In genomic region chr12:111377986-111378490, GRCm38 (mm10) we compare ENCODE assay signal across 8 mouse cellular contexts. TPM values are rescaled to one million over a fixed set of nuclear protein-coding genes. Genes with fewer than 3 reads are reported as not detected.
DNase-seq lines count a peak whose midpoint lies in the region; ATAC-seq and TF ChIP-seq lines count a peak whose summit lies in the region.

No protein-coding gene starts in this region.

- H3K9me3 ChIP-seq in ES-Bruce4 (replicated peaks; ENCODE audit: control insufficient read depth, insufficient read depth, low read length, poor library complexity, severe bottlenecking): no peaks in the 10 kb centered on the region
- no peaks in the 10 kb centered on the region for H3K9me3 ChIP-seq in forebrain, embryonic 10.5 days
- no peaks in the 10 kb centered on the region for H3K9me3 ChIP-seq in intestine, postnatal 0 days (ENCODE audit: control insufficient read depth)
- no peaks in the 10 kb centered on the region for H3K9me3 ChIP-seq in lung, embryonic 15.5 days

- DNase-seq in cerebellum, adult 2 months: peak in 1 of 2 experiments; percentile 65
- no peak for DNase-seq in cerebellum, adult 11 months
- peak; percentile 58 for DNase-seq in forebrain, embryonic 10.5 days (ENCODE audit: extremely low spot score, low spot score)
- DNase-seq in retina, embryonic 14.5 days (ENCODE audit: low spot score): peak; percentile 59
- DNase-seq in natural killer cell, adult 2 months (ENCODE audit: low spot score in 2 of 2): no peak

- peak overlapping the region; percentile 70 for H3K4me2 ChIP-seq in intestine, postnatal 0 days (replicated peaks; ENCODE audit: low read depth)
- H3K4me2 ChIP-seq in lung, embryonic 15.5 days: peak overlapping the region; percentile 88

- ATAC-seq in intestine, postnatal 0 days: peak; percentile 54
- peak; percentile 40 for ATAC-seq in lung, embryonic 15.5 days (ENCODE audit: borderline replicate concordance, extremely low read depth, low FRiP score, low TSS enrichment)

- H3K27ac ChIP-seq in cerebellum, adult 2 months (ENCODE audit: insufficient read depth, low read length): peak overlapping the region; percentile 84
- peak overlapping the region; percentile 64 for H3K27ac ChIP-seq in ES-Bruce4 (ENCODE audit: insufficient read depth, low read length)
- peak overlapping the region; percentile 94 for H3K27ac ChIP-seq in forebrain, embryonic 10.5 days
- peak overlapping the region; percentile 100 for H3K27ac ChIP-seq in intestine, postnatal 0 days (ENCODE audit: low read depth, low read length)
- H3K27ac ChIP-seq in lung, embryonic 15.5 days: peak overlapping the region; percentile 93

- no peak for TF ChIP-seq CTCF in cerebellum, adult 2 months (IDR thresholded peaks at IDR 0.05; ENCODE audit: borderline replicate concordance, insufficient read depth, low read depth, low read length)
- no peak for TF ChIP-seq CTCF in ES-Bruce4 (IDR thresholded peaks at IDR 0.05; ENCODE audit: low read depth, low read length)
- no peak for TF ChIP-seq CTCF in intestine, postnatal 0 days (IDR thresholded peaks at IDR 0.05; ENCODE audit: low read depth)

- no peak for TF ChIP-seq POLR2A in cerebellum, adult 2 months (IDR thresholded peaks at IDR 0.05; ENCODE audit: borderline replicate concordance, insufficient read depth, low read length)
- TF ChIP-seq POLR2A in ES-Bruce4 (IDR thresholded peaks at IDR 0.05; ENCODE audit: insufficient read depth, low read length): no peak

- H3K4me1 ChIP-seq in cerebellum, adult 2 months (ENCODE audit: control insufficient read depth, insufficient read depth, low read length): no peaks in the 10 kb centered on the region; the same call in 1 of the 2 replicates
- peaks cover 2% of the 10 kb centered on the region for H3K4me1 ChIP-seq in ES-Bruce4 (ENCODE audit: control insufficient read depth, insufficient read depth, low read length)
- H3K4me1 ChIP-seq in forebrain, embryonic 10.5 days: peaks cover 41% of the 10 kb centered on the region
- peaks cover 10% of the 10 kb centered on the region for H3K4me1 ChIP-seq in intestine, postnatal 0 days (replicated peaks; ENCODE audit: control insufficient read depth, insufficient read depth, low read length)
- peaks cover 31% of the 10 kb centered on the region for H3K4me1 ChIP-seq in lung, embryonic 15.5 days

- TF ChIP-seq EP300 in ES-Bruce4 (IDR thresholded peaks at IDR 0.05; ENCODE audit: insufficient read depth, low read depth, low read length): no peak

- no peaks in the 10 kb centered on the region for H3K36me3 ChIP-seq in ES-Bruce4 (ENCODE audit: control insufficient read depth, insufficient read depth, low read length, poor library complexity, severe bottlenecking)
- H3K36me3 ChIP-seq in forebrain, embryonic 10.5 days (replicated peaks): no peaks in the 10 kb centered on the region
- H3K36me3 ChIP-seq in intestine, postnatal 0 days (ENCODE audit: control insufficient read depth, insufficient read depth): no peaks in the 10 kb centered on the region
- no peaks in the 10 kb centered on the region for H3K36me3 ChIP-seq in lung, embryonic 15.5 days

- peak overlapping the region; percentile 96 for H3K9ac ChIP-seq in ES-Bruce4 (ENCODE audit: low read depth, poor library complexity, severe bottlenecking)
- H3K9ac ChIP-seq in intestine, postnatal 0 days (ENCODE audit: low read depth, low read length): peak overlapping the region; percentile 97
- peak overlapping the region; percentile 93 for H3K9ac ChIP-seq in lung, embryonic 15.5 days

- WGBS in cerebellum, adult 2 months: under 1% methylated on average over 32 of the region's 32 CpGs
- 0% methylated on average over 32 of the region's 32 CpGs for WGBS in forebrain, embryonic 10.5 days
- WGBS in intestine, postnatal 0 days: under 1% methylated on average over 32 of the region's 32 CpGs
- under 1% methylated on average over 32 of the region's 32 CpGs for WGBS in lung, embryonic 15.5 days

- peak overlapping the region; percentile 77 for H3K4me3 ChIP-seq in cerebellum, adult 2 months (replicated peaks; ENCODE audit: insufficient read depth, low read depth, low read length)
- peak overlapping the region; percentile 95 for H3K4me3 ChIP-seq in ES-Bruce4 (ENCODE audit: low read depth, low read length)
- peak overlapping the region; percentile 98 for H3K4me3 ChIP-seq in forebrain, embryonic 10.5 days
- peak overlapping the region; percentile 96 for H3K4me3 ChIP-seq in intestine, postnatal 0 days (ENCODE audit: low read depth, low read length)
- H3K4me3 ChIP-seq in lung, embryonic 15.5 days: peak overlapping the region; percentile 78

- no peaks in the 10 kb centered on the region for H3K27me3 ChIP-seq in cerebellum, adult 2 months (ENCODE audit: control insufficient read depth, insufficient read depth, low read length)
- H3K27me3 ChIP-seq in ES-Bruce4 (ENCODE audit: control insufficient read depth, insufficient read depth, low read length, poor library complexity, severe bottlenecking): no peaks in the 10 kb centered on the region
- H3K27me3 ChIP-seq in forebrain, embryonic 10.5 days (ENCODE audit: poor library complexity, severe bottlenecking): no peaks in the 10 kb centered on the region
- no peaks in the 10 kb centered on the region for H3K27me3 ChIP-seq in intestine, postnatal 0 days (replicated peaks; ENCODE audit: control insufficient read depth, insufficient read depth, low read length)
- H3K27me3 ChIP-seq in lung, embryonic 15.5 days: no peaks in the 10 kb centered on the region

RNA-seq across cellular contexts. Expression of gene Cdc42bpb, which starts 0.5 kb away (rescaled TPM):
- 176 and 177 TPM in 2 replicates for polyA plus RNA-seq in cerebellum, adult 2 months (2012; rRNA removed)
- 52.3 and 58.9 TPM in 2 replicates for polyA plus RNA-seq in ES-Bruce4 (2011; ENCODE audit: insufficient read depth, insufficient read length, low read depth, missing spikeins)
- 30.1 and 30.3 TPM in 2 replicates for polyA plus RNA-seq in forebrain, embryonic 10.5 days (2016; fragmentation: Nextera tagmentation; extraction: Ambion mirVana)
- polyA plus RNA-seq in intestine, postnatal 0 days (2015; fragmentation: Nextera tagmentation; extraction: Ambion mirVana): 26.4 and 27.2 TPM in 2 replicates
- 31.8 and 32.2 TPM in 2 replicates for polyA plus RNA-seq in lung, embryonic 15.5 days (2015; fragmentation: Nextera tagmentation; extraction: Ambion mirVana)

RNA-seq across cellular contexts. Expression of gene Lbhd2, which starts 28.6 kb away (rescaled TPM):
- polyA plus RNA-seq in cerebellum, adult 2 months (2012; rRNA removed): 1.5 and 2.5 TPM in 2 replicates
- not detected in 2 replicates for polyA plus RNA-seq in ES-Bruce4 (2011; ENCODE audit: insufficient read depth, insufficient read length, low read depth, missing spikeins)
- polyA plus RNA-seq in forebrain, embryonic 10.5 days (2016; fragmentation: Nextera tagmentation; extraction: Ambion mirVana): 0.25 TPM in 1 of 2 replicates, not detected in the other
- polyA plus RNA-seq in intestine, postnatal 0 days (2015; fragmentation: Nextera tagmentation; extraction: Ambion mirVana): 2.2 and 2.8 TPM in 2 replicates
- polyA plus RNA-seq in lung, embryonic 15.5 days (2015; fragmentation: Nextera tagmentation; extraction: Ambion mirVana): 0.50 and 0.93 TPM in 2 replicates

RNA-seq across cellular contexts. Expression of gene Exoc3l4, which starts 38.8 kb away (rescaled TPM):
- polyA plus RNA-seq in cerebellum, adult 2 months (2012; rRNA removed): 6.5 and 10.0 TPM in 2 replicates
- polyA plus RNA-seq in ES-Bruce4 (2011; ENCODE audit: insufficient read depth, insufficient read length, low read depth, missing spikeins): 4.2 and 6.1 TPM in 2 replicates
- polyA plus RNA-seq in forebrain, embryonic 10.5 days (2016; fragmentation: Nextera tagmentation; extraction: Ambion mirVana): 5.2 and 5.6 TPM in 2 replicates
- 163 and 172 TPM in 2 replicates for polyA plus RNA-seq in intestine, postnatal 0 days (2015; fragmentation: Nextera tagmentation; extraction: Ambion mirVana)
- polyA plus RNA-seq in lung, embryonic 15.5 days (2015; fragmentation: Nextera tagmentation; extraction: Ambion mirVana): 11.7 and 13.5 TPM in 2 replicates

Comparison
In these comparisons a context has a peak if more than half of its experiments do, and no peak if none do; other contexts are left out.
1. DNase-seq: peak in forebrain, embryonic 10.5 days (single experiment) and retina, embryonic 14.5 days (single experiment); none in cerebellum, adult 11 months (single experiment) and natural killer cell, adult 2 months (0 of 2).
2. RNA of gene Exoc3l4, which starts 38.8 kb away (polyA plus RNA-seq): 163 to 172 TPM in intestine, postnatal 0 days; 11.7 to 13.5 TPM in lung, embryonic 15.5 days, 6.5 to 10.0 TPM in cerebellum, adult 2 months, 4.2 to 6.1 TPM in ES-Bruce4 and 5.2 to 5.6 TPM in forebrain, embryonic 10.5 days; every median in the first group is over 10 times any median in the second.
3. Peak in every context shown above with its lines, with median percentiles within 50 percentile points of each other: H3K27ac ChIP-seq, H3K4me3 ChIP-seq and H3K9ac ChIP-seq.